Mouse (Mus musculus) liver, embryonic 12.5 days (tissue): Measurements from ENCODE around the gene Rnaseh2c. TPM values are rescaled to one million over a fixed set of nuclear protein-coding genes. Genes with fewer than 3 reads are reported as not detected.
A peak's percentile ranks its signal among the peaks of the same experiment; 100 is the strongest.

Experiments used
- ATAC-seq: fragments of 200-750 bp; cut with Nextera tagmentation; 2 replicates; pipeline ENCODE4 v1.8.0; 2017; ENCODE audit warnings: moderate number of reproducible peaks, mild to moderate bottlenecking, moderate library complexity
- H3K27ac ChIP-seq: fragments of 300-500 bp; sonication (generic); 2 replicates; pipeline ENCODE4 v1.5.1; 2016; ENCODE audit warnings: mild to moderate bottlenecking
- H3K27me3 ChIP-seq: fragments of 300-500 bp; sonication (generic); replicated peaks from 2 replicates; pipeline ENCODE4 v1.6.1; 2016; ENCODE audit warnings: mild to moderate bottlenecking, moderate library complexity
- H3K36me3 ChIP-seq: fragments of 300-500 bp; sonication (generic); 2 replicates; pipeline ENCODE4 v1.6.1; 2016; ENCODE audit warnings: mild to moderate bottlenecking, moderate library complexity
- H3K4me1 ChIP-seq: fragments of 300-500 bp; sonication (generic); 2 replicates; pipeline ENCODE4 v1.6.1; 2016
- H3K4me2 ChIP-seq: fragments of 300-500 bp; sonication (generic); 2 replicates; pipeline ENCODE4 v1.6.1; 2016; ENCODE audit warnings: mild to moderate bottlenecking, moderate library complexity
- H3K4me3 ChIP-seq: fragments of 300-500 bp; sonication (generic); 2 replicates; pipeline ENCODE4 v1.5.1; 2016; ENCODE audit warnings: mild to moderate bottlenecking, moderate library complexity
- H3K9ac ChIP-seq: fragments of 300-500 bp; sonication (generic); 2 replicates; pipeline ENCODE4 v1.6.1; 2016; ENCODE audit warnings: mild to moderate bottlenecking, moderate library complexity
- H3K9me3 ChIP-seq: fragments of 300-500 bp; sonication (generic); replicated peaks from 2 replicates; pipeline ENCODE4 v1.6.1; 2016; ENCODE audit warnings: mild to moderate bottlenecking, moderate library complexity
- WGBS: fragments of 180-500 bp; shearing (Covaris S2); methylation state at CpG from one replicate; pipeline ENCODE4 v1.1.7; 2016; ENCODE audit not compliant: insufficient replicate concordance; 5-methylcytosine and 5-hydroxymethylcytosine counted together
- polyA plus RNA-seq: library from polyadenylated mRNA; unstranded; fragments of >200 nt; fragmentation: Nextera tagmentation; extraction: Ambion mirVana; gene quantifications from 2 replicates; pipeline ENCODE4 v1.2.1, GENCODE M21; 2016

The Rnaseh2c gene
- polyA plus RNA-seq, 1 experiment from 2014 or later, result 177 TPM

- 75% methylated on average over 61 of the region's 62 CpGs for WGBS
- ATAC-seq, result 0 out of 2 replicates have a peak, but pooled peaks have one; percentile 27
- Histone ChIP-seq H3K27ac (no peak overlapping the region), H3K4me2 (peak overlapping the region; percentile 47), H3K4me3 (peak overlapping the region; percentile 24), H3K4me1 (peaks cover 42% of the 10 kb centered on the region), H3K27me3 (no peaks in the 10 kb centered on the region), H3K36me3 (peaks cover 92% of the 10 kb centered on the region), H3K9me3 (no peaks in the 10 kb centered on the region), H3K9ac (no peak overlapping the region)
Measured at GRCm38 (mm10) chr19:5653969-5654719, 52.5 kb downstream of the Rnaseh2c start.

- Histone ChIP-seq H3K27ac (no peak overlapping the region), H3K36me3 (peaks cover 99% of the 10 kb centered on the region), H3K4me2 (peak overlapping the region; percentile 47), H3K9me3 (no peaks in the 10 kb centered on the region), H3K9ac (no peak overlapping the region), H3K4me3 (peak overlapping the region; percentile 24), H3K27me3 (no peaks in the 10 kb centered on the region), H3K4me1 (peaks cover 41% of the 10 kb centered on the region)
- WGBS, result 81% methylated on average over 43 of the region's 43 CpGs
- no peak for ATAC-seq
Measured at GRCm38 (mm10) chr19:5654720-5655298, 53.1 kb downstream of the Rnaseh2c start.

Other genes starting within 250 kb of the Rnaseh2c start
- gene Eif1ad, start 235.1 kb upstream of the Rnaseh2c start, polyA plus RNA-seq, result 50.3 and 54.0 TPM in 2 replicates
- 365 and 372 TPM in 2 replicates for gene Banf1, start 234.7 kb upstream of the Rnaseh2c start, polyA plus RNA-seq
- 69.9 and 72.5 TPM in 2 replicates for gene Sart1, start 213.2 kb upstream of the Rnaseh2c start, polyA plus RNA-seq
- gene Tsga10ip, start 199.3 kb upstream of the Rnaseh2c start, polyA plus RNA-seq, result 0.22 TPM in 1 of 2 replicates, not detected in the other
- 108 TPM in 2 replicates for gene Drap1, start 176.9 kb upstream of the Rnaseh2c start, polyA plus RNA-seq
- gene AI837181, start 176.7 kb upstream of the Rnaseh2c start, polyA plus RNA-seq, result 21.8 and 24.0 TPM in 2 replicates
- gene Fosl1, start 154.3 kb upstream of the Rnaseh2c start, polyA plus RNA-seq, result not detected in 2 replicates
- 4.1 and 4.8 TPM in 2 replicates for gene Ccdc85b, start 144.0 kb upstream of the Rnaseh2c start, polyA plus RNA-seq
- 44.3 and 45.2 TPM in 2 replicates for gene Fibp, start 141.3 kb upstream of the Rnaseh2c start, polyA plus RNA-seq
- 0.43 and 0.53 TPM in 2 replicates for gene Ctsw, start 133.4 kb upstream of the Rnaseh2c start, polyA plus RNA-seq
- gene Efemp2, start 127.9 kb upstream of the Rnaseh2c start, polyA plus RNA-seq, result 30.0 and 30.6 TPM in 2 replicates
- 22.2 and 22.9 TPM in 2 replicates for gene Mus81, start 113.5 kb upstream of the Rnaseh2c start, polyA plus RNA-seq
- gene Cfl1, start 111.4 kb upstream of the Rnaseh2c start, polyA plus RNA-seq, result 1,523 and 1,533 TPM in 2 replicates
- gene 1700020D05Rik, start 98.1 kb upstream of the Rnaseh2c start, polyA plus RNA-seq, result 0.13 TPM in 1 of 2 replicates, not detected in the other
- 7.5 and 8.8 TPM in 2 replicates for gene Snx32, start 91.3 kb upstream of the Rnaseh2c start, polyA plus RNA-seq
- gene Ovol1, start 41.2 kb upstream of the Rnaseh2c start, polyA plus RNA-seq, result not detected in 2 replicates
- gene Ap5b1, start 33.8 kb upstream of the Rnaseh2c start, polyA plus RNA-seq, result 3.4 and 3.5 TPM in 2 replicates
- gene Kat5, start 8.4 kb downstream of the Rnaseh2c start, polyA plus RNA-seq, result 24.9 and 26.8 TPM in 2 replicates
- gene Rela, start 35.6 kb downstream of the Rnaseh2c start, polyA plus RNA-seq, result 32.1 and 33.6 TPM in 2 replicates
- 41.4 and 41.8 TPM in 2 replicates for gene Sipa1, start 61.8 kb downstream of the Rnaseh2c start, polyA plus RNA-seq
- gene Map3k11, start 86.9 kb downstream of the Rnaseh2c start, polyA plus RNA-seq, result 25.8 and 27.7 TPM in 2 replicates
- 18.4 and 18.6 TPM in 2 replicates for gene Pcnx3, start 87.0 kb downstream of the Rnaseh2c start, polyA plus RNA-seq
- 0.18 and 0.19 TPM in 2 replicates for gene Kcnk7, start 102.5 kb downstream of the Rnaseh2c start, polyA plus RNA-seq
- gene Ehbp1l1, start 124.4 kb downstream of the Rnaseh2c start, polyA plus RNA-seq, result 122 and 124 TPM in 2 replicates
- 45.1 and 45.3 TPM in 2 replicates for gene Fam89b, start 127.8 kb downstream of the Rnaseh2c start, polyA plus RNA-seq
- gene Ltbp3, start 139.0 kb downstream of the Rnaseh2c start, polyA plus RNA-seq, result 3.7 and 3.8 TPM in 2 replicates
- gene Scyl1, start 169.5 kb downstream of the Rnaseh2c start, polyA plus RNA-seq, result 38.3 and 39.7 TPM in 2 replicates